Mouse (Mus musculus): ENCODE data around the gene Col26a1. TPM values are rescaled to one million over a fixed set of nuclear protein-coding genes. Genes with fewer than 3 reads are reported as not detected.

Col26a1 gene
- polyA plus RNA-seq, 1 experiment from 2014 or later: 70.8 TPM

DNA sequence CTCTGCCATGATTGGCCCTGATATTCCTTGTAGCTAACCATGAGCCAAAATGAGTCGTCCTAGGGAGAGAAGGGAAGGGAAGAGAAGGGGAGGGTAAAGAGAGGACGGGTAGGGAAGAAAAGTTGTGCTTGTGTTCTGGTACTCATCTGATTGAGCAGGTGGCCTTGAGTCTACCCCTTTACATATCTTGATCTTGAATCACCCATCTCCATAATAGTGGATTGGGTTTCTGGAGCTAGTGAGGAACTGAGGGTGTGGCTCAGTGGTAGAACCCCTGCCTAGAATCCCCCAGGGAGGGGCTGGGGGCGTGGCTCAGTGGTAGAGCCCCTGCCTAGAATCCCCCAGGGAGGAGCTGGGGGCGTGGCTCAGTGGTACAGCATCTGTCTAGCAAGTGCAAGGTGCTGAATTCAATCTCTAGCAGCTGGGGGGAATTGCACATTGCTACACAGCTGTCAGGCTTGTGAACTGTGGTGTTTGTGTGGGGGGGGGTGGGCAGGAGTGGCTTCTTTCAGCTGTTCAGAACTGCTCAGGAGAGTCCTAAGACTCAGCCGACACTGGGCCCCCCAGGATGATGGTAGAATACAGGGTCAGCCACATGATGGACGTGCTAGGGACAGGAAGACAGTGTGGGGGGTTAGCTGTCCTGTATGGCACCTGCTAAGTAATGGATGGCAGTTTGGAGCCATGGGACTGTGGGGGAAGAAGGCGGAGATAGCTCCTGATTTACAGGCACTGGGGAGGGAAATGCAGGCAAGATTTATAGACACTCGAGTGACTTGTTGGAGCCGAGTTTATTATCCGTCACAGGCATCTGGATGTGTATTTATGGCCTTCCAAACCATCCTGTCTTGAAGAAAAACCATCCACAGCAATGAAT is 166.1 kb downstream of the Col26a1 start:
- Histone ChIP-seq H3K9me3 (no peaks in the 10 kb centered on the region), H3K27me3 (peaks cover 19% of the 10 kb centered on the region), H3K4me3 (no peak overlapping the region), H3K4me2 (replicated peaks) (no peak overlapping the region), H3K9ac (replicated peaks) (no peak overlapping the region), H3K27ac (replicated peaks) (no peak overlapping the region), H3K4me1 (peaks cover 13% of the 10 kb centered on the region), H3K36me3 (no peaks in the 10 kb centered on the region)
- no peak for ATAC-seq (ENCODE audit: low FRiP score, low read depth)
- WGBS: 65% methylated on average over 10 of the region's 10 CpGs

DNA sequence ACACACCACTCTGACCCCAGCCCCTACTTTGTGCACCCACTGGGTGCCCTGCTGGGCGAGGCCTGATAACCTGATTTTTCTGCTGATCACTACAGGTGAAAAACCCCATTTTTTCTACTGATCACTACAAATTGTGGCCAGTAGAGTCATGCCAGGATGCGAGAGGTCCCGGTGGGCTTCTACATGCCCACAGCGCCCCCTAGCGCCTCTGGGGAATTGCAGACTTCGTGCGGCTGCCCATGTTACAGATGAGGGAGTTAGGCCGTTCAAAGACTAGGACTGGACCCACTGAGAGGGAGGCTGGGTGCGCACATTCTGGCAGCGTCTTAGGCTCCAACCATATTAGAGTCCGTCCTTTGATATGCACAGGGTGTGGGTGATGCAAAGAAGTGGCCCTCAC is 168.1 kb downstream of the Col26a1 start:
- Histone ChIP-seq H3K4me3 (no peak overlapping the region), H3K27me3 (peaks cover 19% of the 10 kb centered on the region), H3K36me3 (no peaks in the 10 kb centered on the region), H3K4me2 (replicated peaks) (peak overlapping the region; percentile 32), H3K27ac (replicated peaks) (no peak overlapping the region), H3K9me3 (no peaks in the 10 kb centered on the region), H3K4me1 (peaks cover 13% of the 10 kb centered on the region), H3K9ac (replicated peaks) (no peak overlapping the region)
- WGBS: 21% methylated on average over 11 of the region's 11 CpGs
- no peak for ATAC-seq (ENCODE audit: low FRiP score, low read depth)

DNA sequence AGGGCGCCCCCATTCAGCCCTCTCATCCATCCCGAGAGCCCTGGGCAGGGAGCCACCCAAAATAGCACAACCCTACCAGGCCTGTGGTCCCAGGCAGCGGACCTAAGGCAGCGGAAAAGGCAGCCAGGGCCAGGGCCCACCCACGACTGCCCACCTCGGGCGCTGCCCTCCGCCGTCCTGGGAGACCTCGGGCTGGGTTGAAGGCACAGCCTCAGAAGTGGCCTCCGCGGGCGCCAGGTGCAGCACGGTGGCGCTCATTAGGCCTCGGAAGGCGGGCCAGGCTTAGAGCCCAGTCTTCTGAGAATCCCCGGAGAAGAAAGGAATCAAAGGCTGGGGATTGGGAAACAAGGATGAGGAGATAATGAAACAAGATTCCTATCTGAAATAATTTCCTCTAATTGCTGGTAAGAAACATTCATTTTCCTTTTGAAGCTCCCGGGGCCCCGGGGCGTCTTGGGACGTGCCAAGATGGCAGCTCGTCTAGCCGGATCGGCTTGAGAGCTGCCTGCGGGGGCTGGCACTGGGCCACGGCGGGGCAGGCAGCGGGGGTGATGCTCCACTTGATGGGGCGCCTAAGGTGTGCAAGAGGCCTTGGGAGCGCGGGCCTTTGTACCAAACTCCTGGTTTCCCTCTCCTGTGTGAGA is 168.7 kb downstream of the Col26a1 start:
- Histone ChIP-seq H3K36me3 (no peaks in the 10 kb centered on the region), H3K27ac (replicated peaks) (no peak overlapping the region), H3K9me3 (no peaks in the 10 kb centered on the region), H3K4me1 (peaks cover 13% of the 10 kb centered on the region), H3K4me2 (replicated peaks) (peak overlapping the region; percentile 32), H3K4me3 (0 out of 2 replicates have a peak overlapping the region, but pooled peaks have one; percentile 7), H3K9ac (replicated peaks) (no peak overlapping the region), H3K27me3 (peaks cover 24% of the 10 kb centered on the region)
- ATAC-seq (ENCODE audit: low FRiP score, low read depth): no peak
- WGBS: 27% methylated on average over 32 of the region's 32 CpGs

DNA sequence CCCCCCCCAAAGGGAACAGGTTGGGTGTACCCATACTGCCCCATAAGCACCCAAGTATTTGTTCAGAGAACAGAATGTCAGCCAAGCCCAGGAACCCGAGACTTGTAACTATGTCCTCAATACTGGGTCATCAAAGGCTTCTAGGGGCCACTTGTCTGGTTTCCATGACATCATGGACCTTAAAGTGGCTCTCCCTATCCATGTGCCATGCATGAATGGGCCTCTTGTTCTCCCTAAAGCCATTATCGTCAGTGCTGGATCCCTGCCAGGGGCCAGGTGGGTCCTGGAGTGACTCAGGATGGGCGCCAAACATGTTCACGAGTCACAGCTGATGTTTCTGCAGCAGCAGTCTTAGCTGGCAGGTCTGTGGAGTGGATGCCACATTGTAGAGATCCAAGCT is 172.3 kb downstream of the Col26a1 start:
- no peaks in the 10 kb centered on the region for H3K36me3 ChIP-seq
- no peak for ATAC-seq (ENCODE audit: low FRiP score, low read depth)
- WGBS: 53% methylated on average over 4 of the region's 4 CpGs
- H3K4me1 ChIP-seq: peaks cover 10% of the 10 kb centered on the region
- H3K27me3 ChIP-seq: peaks cover 31% of the 10 kb centered on the region
- no peak overlapping the region for H3K4me3 ChIP-seq
- no peak overlapping the region for H3K27ac ChIP-seq (replicated peaks)
- H3K9me3 ChIP-seq: no peaks in the 10 kb centered on the region
- no peak overlapping the region for H3K4me2 ChIP-seq (replicated peaks)
- H3K9ac ChIP-seq (replicated peaks): no peak overlapping the region

DNA sequence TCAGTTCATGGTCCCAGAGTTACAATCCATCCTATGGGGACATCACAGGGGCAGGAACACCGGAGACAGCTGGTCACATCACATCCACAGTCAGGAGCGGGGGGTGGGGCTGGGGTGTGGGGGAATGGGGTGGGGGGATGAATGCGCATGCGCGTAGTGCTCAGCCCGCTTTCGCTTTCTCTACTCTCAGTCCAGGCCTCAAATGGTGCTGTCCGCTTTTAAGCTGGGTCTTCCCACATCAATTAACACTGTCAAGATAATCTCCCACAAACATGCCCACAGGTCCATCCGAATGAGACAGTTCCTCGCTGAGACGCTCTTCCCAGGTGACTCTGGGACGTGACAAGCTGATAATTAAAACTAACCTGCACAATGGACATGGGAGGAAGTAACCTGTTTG is 174.9 kb downstream of the Col26a1 start:
- Histone ChIP-seq H3K36me3 (no peaks in the 10 kb centered on the region), H3K4me2 (replicated peaks) (no peak overlapping the region), H3K4me1 (no peaks in the 10 kb centered on the region; the same call in 1 of the 2 replicates), H3K4me3 (no peak overlapping the region), H3K9me3 (peaks cover 5% of the 10 kb centered on the region; the same call in 1 of the 2 replicates), H3K9ac (replicated peaks) (no peak overlapping the region), H3K27ac (replicated peaks) (no peak overlapping the region), H3K27me3 (peaks cover 12% of the 10 kb centered on the region; the same call in 1 of the 2 replicates)
- 76% methylated on average over 12 of the region's 12 CpGs for WGBS
- no peak for ATAC-seq (ENCODE audit: low FRiP score, low read depth)

DNA sequence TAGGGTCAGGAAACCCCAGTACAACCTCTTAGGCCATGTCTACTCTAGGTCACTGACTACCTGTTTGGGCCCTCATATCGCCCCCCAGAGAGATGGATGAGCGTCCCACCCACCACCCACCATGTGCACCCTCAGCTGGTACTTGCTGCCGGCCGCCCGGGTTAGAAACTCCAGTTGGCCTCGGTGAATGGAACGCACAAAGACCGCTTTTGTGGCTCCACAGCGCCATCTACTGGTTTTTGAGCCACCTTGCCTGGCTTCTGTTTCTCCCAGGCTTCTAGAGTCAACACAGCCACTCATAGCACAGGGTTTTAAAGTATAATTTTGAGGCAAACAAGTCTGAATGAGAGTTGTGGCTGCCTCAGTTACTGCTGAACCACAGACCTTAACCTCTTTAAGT is 176.2 kb downstream of the Col26a1 start:
- no peaks in the 10 kb centered on the region; the same call in 1 of the 2 replicates for H3K4me1 ChIP-seq
- H3K27me3 ChIP-seq: peaks cover 12% of the 10 kb centered on the region; the same call in 1 of the 2 replicates
- no peak for ATAC-seq (ENCODE audit: low FRiP score, low read depth)
- under 1% methylated on average over 9 of the region's 9 CpGs for WGBS
- H3K27ac ChIP-seq (replicated peaks): no peak overlapping the region
- no peak overlapping the region for H3K9ac ChIP-seq (replicated peaks)
- H3K36me3 ChIP-seq: no peaks in the 10 kb centered on the region
- no peak overlapping the region for H3K4me3 ChIP-seq
- no peak overlapping the region for H3K4me2 ChIP-seq (replicated peaks)
- H3K9me3 ChIP-seq: peaks cover 5% of the 10 kb centered on the region; the same call in 1 of the 2 replicates

DNA sequence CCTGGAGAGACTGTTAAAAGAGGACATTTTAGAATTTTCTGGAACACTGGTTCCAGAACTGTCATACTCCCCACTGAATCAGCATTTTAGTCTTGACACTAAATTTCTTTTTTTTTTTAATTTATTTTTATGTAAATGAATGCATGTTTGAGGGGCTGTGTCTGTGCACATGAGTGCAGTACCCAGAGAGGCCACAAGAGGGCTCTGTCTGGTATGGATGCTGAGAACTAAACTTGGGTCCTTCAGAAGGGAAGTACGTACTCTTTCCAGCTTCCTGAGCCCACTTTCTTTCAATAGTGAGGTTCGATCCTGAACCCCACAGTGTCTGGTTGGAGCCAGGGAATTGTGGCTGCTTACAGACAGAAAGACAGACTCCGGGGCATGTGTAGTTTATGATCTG is 177.5 kb downstream of the Col26a1 start:
- 97% methylated on average over 3 of the region's 3 CpGs for WGBS
- no peaks in the 10 kb centered on the region for H3K36me3 ChIP-seq
- H3K4me2 ChIP-seq (replicated peaks): no peak overlapping the region
- ATAC-seq (ENCODE audit: low FRiP score, low read depth): no peak
- no peak overlapping the region for H3K27ac ChIP-seq (replicated peaks)
- H3K27me3 ChIP-seq: peaks cover 12% of the 10 kb centered on the region; the same call in 1 of the 2 replicates
- no peak overlapping the region for H3K4me3 ChIP-seq
- no peak overlapping the region for H3K9ac ChIP-seq (replicated peaks)
- H3K4me1 ChIP-seq: no peaks in the 10 kb centered on the region; the same call in 1 of the 2 replicates
- peaks cover 5% of the 10 kb centered on the region; the same call in 1 of the 2 replicates for H3K9me3 ChIP-seq

DNA sequence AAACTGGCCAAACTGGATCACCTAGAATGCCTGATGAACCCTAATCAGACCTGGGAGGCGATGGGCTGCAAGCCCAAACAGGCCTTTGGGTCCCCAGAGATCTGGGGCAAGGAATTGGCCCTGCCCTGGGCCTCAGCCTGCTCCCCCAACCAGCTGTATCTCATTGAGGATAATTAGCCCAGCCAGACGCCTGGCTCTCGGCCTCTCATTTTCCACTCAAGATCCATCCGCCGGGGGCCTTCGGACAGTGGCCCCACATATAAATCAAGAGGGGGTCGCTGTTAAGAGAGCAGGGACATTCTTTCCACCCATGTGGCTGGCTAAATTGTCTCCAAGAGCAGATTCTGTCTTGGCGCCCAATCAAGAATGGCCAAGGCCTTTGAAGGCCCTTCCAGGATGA is 178.9 kb downstream of the Col26a1 start:
- WGBS: 77% methylated on average over 8 of the region's 8 CpGs
- Histone ChIP-seq H3K36me3 (no peaks in the 10 kb centered on the region), H3K27ac (replicated peaks) (no peak overlapping the region), H3K27me3 (peaks cover 7% of the 10 kb centered on the region; the same call in 1 of the 2 replicates), H3K9me3 (peaks cover 5% of the 10 kb centered on the region; the same call in 1 of the 2 replicates), H3K4me3 (no peak overlapping the region), H3K4me1 (no peaks in the 10 kb centered on the region), H3K9ac (replicated peaks) (no peak overlapping the region), H3K4me2 (replicated peaks) (no peak overlapping the region)
- ATAC-seq (ENCODE audit: low FRiP score, low read depth): no peak

DNA sequence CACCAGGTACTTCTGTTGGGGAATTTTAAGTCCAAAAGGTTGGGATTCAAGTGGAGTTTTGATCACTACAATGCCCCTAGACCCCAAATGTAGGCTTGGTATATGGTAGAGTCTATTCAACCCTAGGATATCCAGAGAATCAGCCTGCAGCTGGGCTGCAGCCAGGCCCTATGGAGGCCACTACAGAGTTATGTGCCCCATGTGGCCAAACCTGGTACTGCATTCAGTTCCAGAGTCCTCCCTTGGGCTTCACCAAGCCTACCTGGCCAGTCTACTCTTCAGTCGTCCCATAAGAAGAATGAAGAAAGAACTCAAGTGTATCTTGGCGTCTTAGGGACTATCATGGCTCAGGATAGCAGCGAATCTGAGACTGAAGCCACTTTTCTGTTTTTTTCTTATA is 179.3 kb downstream of the Col26a1 start:
- H3K4me2 ChIP-seq (replicated peaks): no peak overlapping the region
- H3K4me1 ChIP-seq: no peaks in the 10 kb centered on the region
- H3K27ac ChIP-seq (replicated peaks): no peak overlapping the region
- H3K9me3 ChIP-seq: peaks cover 5% of the 10 kb centered on the region; the same call in 1 of the 2 replicates
- 50% methylated on average over 3 of the region's 3 CpGs for WGBS
- H3K9ac ChIP-seq (replicated peaks): no peak overlapping the region
- H3K36me3 ChIP-seq: no peaks in the 10 kb centered on the region
- H3K4me3 ChIP-seq: no peak overlapping the region
- H3K27me3 ChIP-seq: peaks cover 7% of the 10 kb centered on the region; the same call in 1 of the 2 replicates
- no peak for ATAC-seq (ENCODE audit: low FRiP score, low read depth)

DNA sequence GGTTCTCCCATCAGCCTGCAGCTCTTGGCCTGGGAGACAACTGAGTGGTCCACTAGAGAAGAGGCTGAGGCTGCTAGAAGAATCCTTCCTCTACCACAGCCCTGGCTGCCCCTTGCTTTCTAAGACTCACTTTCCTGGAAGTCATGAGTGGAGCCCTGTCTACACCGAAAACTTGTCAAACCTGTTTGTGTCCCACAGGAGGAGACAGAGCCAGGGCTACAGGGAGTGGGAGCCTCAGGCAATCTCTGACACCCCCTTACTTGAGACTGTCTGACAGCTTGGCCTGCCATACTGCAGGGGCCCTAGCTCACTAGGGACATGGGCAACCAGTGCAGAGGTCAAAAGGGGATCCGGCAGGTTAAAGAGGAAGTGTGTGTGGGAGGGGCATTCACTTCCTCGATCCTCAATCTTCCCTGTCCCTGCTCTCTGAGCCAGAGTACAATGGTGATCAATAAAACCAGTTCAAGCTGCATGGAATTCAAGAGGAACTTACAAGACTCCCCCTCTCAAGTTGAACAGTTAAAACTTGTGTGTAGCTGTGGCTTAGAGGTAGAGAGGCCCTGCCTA is 180.8 kb downstream of the Col26a1 start:
- H3K9me3 ChIP-seq: peaks cover 5% of the 10 kb centered on the region; the same call in 1 of the 2 replicates
- H3K4me2 ChIP-seq (replicated peaks): no peak overlapping the region
- 93% methylated on average over 3 of the region's 3 CpGs for WGBS
- no peak overlapping the region for H3K9ac ChIP-seq (replicated peaks)
- H3K27ac ChIP-seq (replicated peaks): no peak overlapping the region
- H3K4me3 ChIP-seq: no peak overlapping the region
- no peaks in the 10 kb centered on the region for H3K36me3 ChIP-seq
- ATAC-seq (ENCODE audit: low FRiP score, low read depth): no peak
- H3K27me3 ChIP-seq: no peaks in the 10 kb centered on the region
- no peaks in the 10 kb centered on the region for H3K4me1 ChIP-seq

DNA sequence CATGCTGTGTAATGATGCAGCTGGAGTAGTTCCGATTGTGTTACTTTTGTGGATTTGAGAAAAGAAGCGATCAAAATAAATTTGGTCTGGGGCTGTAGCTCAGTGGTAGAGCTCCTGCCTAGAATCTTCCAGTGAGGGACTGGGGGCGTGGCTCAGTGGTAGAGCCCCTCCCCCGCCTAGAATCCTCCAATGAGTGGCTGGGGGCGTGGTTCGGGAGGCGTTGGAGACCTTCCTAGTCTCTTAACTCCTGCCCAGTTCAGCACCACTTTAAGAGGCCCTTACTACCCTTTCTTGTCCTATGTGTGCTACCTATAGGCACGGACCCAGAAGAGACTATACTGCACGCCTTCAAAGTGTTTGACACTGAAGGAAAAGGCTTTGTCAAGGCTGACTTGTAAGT is 185.4 kb downstream of the Col26a1 start:
- Histone ChIP-seq H3K4me2 (replicated peaks) (no peak overlapping the region), H3K27ac (replicated peaks) (no peak overlapping the region), H3K9ac (replicated peaks) (no peak overlapping the region), H3K4me3 (no peak overlapping the region), H3K27me3 (no peaks in the 10 kb centered on the region), H3K4me1 (no peaks in the 10 kb centered on the region), H3K36me3 (no peaks in the 10 kb centered on the region), H3K9me3 (no peaks in the 10 kb centered on the region; the same call in 1 of the 2 replicates)
- no peak for ATAC-seq (ENCODE audit: low FRiP score, low read depth)
- 90% methylated on average over 9 of the region's 9 CpGs for WGBS

DNA sequence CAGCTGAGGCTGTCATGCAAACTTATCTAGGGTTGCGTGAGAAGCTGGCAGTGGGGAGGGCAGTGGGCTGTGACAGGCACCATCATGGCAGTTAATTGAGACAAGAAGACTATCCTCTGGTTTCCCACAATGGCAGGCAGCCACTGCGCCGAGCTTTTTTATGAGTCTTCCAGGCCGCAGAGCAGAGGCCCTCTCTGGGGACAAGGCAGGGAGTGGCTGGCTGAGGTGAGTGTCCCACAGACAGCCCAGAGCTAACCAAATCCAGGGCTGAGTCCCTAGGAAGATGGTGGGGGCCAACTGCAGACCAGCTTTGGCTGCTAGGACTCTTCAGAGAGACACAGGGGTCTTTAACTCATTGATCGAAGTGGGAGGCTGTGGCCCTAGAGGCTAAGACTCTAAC is 186.5 kb downstream of the Col26a1 start:
- Histone ChIP-seq H3K27ac (replicated peaks) (no peak overlapping the region), H3K9me3 (no peaks in the 10 kb centered on the region; the same call in 1 of the 2 replicates), H3K4me1 (no peaks in the 10 kb centered on the region), H3K27me3 (no peaks in the 10 kb centered on the region), H3K4me3 (no peak overlapping the region), H3K36me3 (no peaks in the 10 kb centered on the region), H3K9ac (replicated peaks) (no peak overlapping the region), H3K4me2 (replicated peaks) (no peak overlapping the region)
- 85% methylated on average over 5 of the region's 5 CpGs for WGBS
- no peak for ATAC-seq (ENCODE audit: low FRiP score, low read depth)
